Mouse (Mus musculus) macrophage (primary cell): Measurements from ENCODE around the gene Aida. TPM values are rescaled to one million over a fixed set of nuclear protein-coding genes. Genes with fewer than 3 reads are reported as not detected.

Experiments
- H3K27ac ChIP-seq: fragments of 350-480 bp; formaldehyde crosslinking; 2 replicates; pipeline ENCODE4 v1.9.0; 2021
- H3K36me3 ChIP-seq: fragments of 350-480 bp; formaldehyde crosslinking; 2 replicates; pipeline ENCODE4 v1.9.0; 2021; ENCODE audit errors: inconsistent target
- H3K4me3 ChIP-seq: fragments of 350-480 bp; formaldehyde crosslinking; 2 replicates; pipeline ENCODE4 v1.9.0; 2021; ENCODE audit errors: inconsistent target
- H3K79me2 ChIP-seq: fragments of 350-480 bp; formaldehyde crosslinking; 2 replicates; pipeline ENCODE4 v1.9.0; 2021; ENCODE audit errors: inconsistent target
- WGBS: methylation state at CpG from one replicate; pipeline ENCODE4 v1.1.7; 2026; ENCODE audit warnings: inconsistent platforms; ENCODE audit not compliant: missing documents; 5-methylcytosine and 5-hydroxymethylcytosine counted together
- polyA plus RNA-seq: library from polyadenylated mRNA; stranded (reverse); fragments of 250-400 nt; gene quantifications from 3 replicates; pipeline ENCODE4 v1.2.4, GENCODE M21; 2018; ENCODE audit warnings: inconsistent platforms

Aida gene
- polyA plus RNA-seq, 1 experiment from 2014 or later, result 110 TPM

GRCm38 (mm10) chr1:183345817-183346195, 49.4 kb downstream of the Aida start:
- H3K4me3 ChIP-seq, result peak overlapping the region; percentile 92
- H3K27ac ChIP-seq, result peak overlapping the region; percentile 60
- peaks cover 41% of the 10 kb centered on the region for H3K79me2 ChIP-seq
- peaks cover 21% of the 10 kb centered on the region for H3K36me3 ChIP-seq
- WGBS, result 9% methylated on average over 10 of the region's 10 CpGs

GRCm38 (mm10) chr1:183349840-183350239, 53.5 kb downstream of the Aida start:
- peaks cover 25% of the 10 kb centered on the region for H3K79me2 ChIP-seq
- H3K4me3 ChIP-seq, result no peak overlapping the region
- 2% methylated on average over 6 of the region's 6 CpGs for WGBS
- H3K36me3 ChIP-seq, result peaks cover 15% of the 10 kb centered on the region
- H3K27ac ChIP-seq, result no peak overlapping the region

- no peaks in the 10 kb centered on the region for H3K79me2 ChIP-seq
- 95% methylated on average over 3 of the region's 3 CpGs for WGBS
- H3K27ac ChIP-seq, result no peak overlapping the region
- H3K4me3 ChIP-seq, result no peak overlapping the region
- peaks cover 40% of the 10 kb centered on the region; the same call in 1 of the 2 replicates for H3K36me3 ChIP-seq
These were observed 62.5 kb downstream of the Aida start for GRCm38 (mm10) chr1:183358901-183359300.

GRCm38 (mm10) chr1:183362301-183362700, 65.9 kb downstream of the Aida start:
- Histone ChIP-seq H3K36me3 (peaks cover 45% of the 10 kb centered on the region; the same call in 1 of the 2 replicates), H3K27ac (no peak overlapping the region), H3K4me3 (no peak overlapping the region), H3K79me2 (peaks cover 9% of the 10 kb centered on the region; the same call in 1 of the 2 replicates)
- WGBS, result 63% methylated on average over 5 of the region's 5 CpGs

- H3K79me2 ChIP-seq, result peaks cover 16% of the 10 kb centered on the region
- H3K27ac ChIP-seq, result no peak overlapping the region
- WGBS, result 92% methylated on average over 14 of the region's 14 CpGs
- no peak overlapping the region for H3K4me3 ChIP-seq
- peaks cover 38% of the 10 kb centered on the region; the same call in 1 of the 2 replicates for H3K36me3 ChIP-seq
These were observed 66.6 kb downstream of the Aida start for GRCm38 (mm10) chr1:183362729-183363576.

GRCm38 (mm10) chr1:183363577-183363867, 67.1 kb downstream of the Aida start:
- WGBS, result 92% methylated on average over 4 of the region's 5 CpGs
- Histone ChIP-seq H3K27ac (no peak overlapping the region), H3K36me3 (peaks cover 32% of the 10 kb centered on the region; the same call in 1 of the 2 replicates), H3K79me2 (peaks cover 21% of the 10 kb centered on the region), H3K4me3 (no peak overlapping the region)

- WGBS, result 95% methylated on average over 5 of the region's 5 CpGs
- Histone ChIP-seq H3K79me2 (peaks cover 25% of the 10 kb centered on the region), H3K36me3 (peaks cover 12% of the 10 kb centered on the region; the same call in 1 of the 2 replicates), H3K4me3 (no peak overlapping the region), H3K27ac (no peak overlapping the region)
These were observed 70.0 kb downstream of the Aida start for GRCm38 (mm10) chr1:183366361-183366760.

GRCm38 (mm10) chr1:183368601-183369400, 72.4 kb downstream of the Aida start:
- Histone ChIP-seq H3K27ac (no peak overlapping the region), H3K79me2 (peaks cover 25% of the 10 kb centered on the region), H3K36me3 (peaks cover 8% of the 10 kb centered on the region; the same call in 1 of the 2 replicates), H3K4me3 (peak overlapping the region; percentile 43)
- WGBS, result 6% methylated on average over 56 of the region's 56 CpGs

- Histone ChIP-seq H3K36me3 (0 out of 2 replicates have a peak, but pooled peaks cover under 1% of the 10 kb centered on the region), H3K4me3 (peak within 1 kb of the TSS; percentile 43), H3K79me2 (peaks cover 25% of the 10 kb centered on the region), H3K27ac (no peak within 1 kb of the TSS)
- under 1% methylated on average over 51 of the region's 51 CpGs for WGBS
These were observed 73.1 kb downstream of the Aida start, which contains the start of gene Mia3 for GRCm38 (mm10) chr1:183369427-183370014. Gene Mia3 (minus strand): TSS chr1:183369553.

- H3K4me3 ChIP-seq, result no peak overlapping the region
- no peaks in the 10 kb centered on the region for H3K36me3 ChIP-seq
- WGBS, result 87% methylated on average over 5 of the region's 5 CpGs
- H3K79me2 ChIP-seq, result no peaks in the 10 kb centered on the region
- H3K27ac ChIP-seq, result no peak overlapping the region
These were observed 78.3 kb downstream of the Aida start for GRCm38 (mm10) chr1:183374728-183375127.

Other genes with a start within 250 kb of the Aida start
- 6.3 to 10.1 TPM (median 7.8 TPM) in 3 replicates for gene Disp1, start 75.1 kb upstream of the Aida start, polyA plus RNA-seq
- 76.6 to 106 TPM (median 92.2 TPM) in 3 replicates for gene Brox, start 679 bp downstream of the Aida start, polyA plus RNA-seq
- 91.4 to 130 TPM (median 91.7 TPM) in 3 replicates for gene Mia3, start 73.0 kb downstream of the Aida start, polyA plus RNA-seq
- gene Taf1a, start 92.4 kb downstream of the Aida start, polyA plus RNA-seq, result 5.1 to 8.3 TPM (median 6.7 TPM) in 3 replicates
- not detected in 3 replicates for gene Hhipl2, start 121.6 kb downstream of the Aida start, polyA plus RNA-seq